Mouse (Mus musculus) macrophage (primary cell): ENCODE results near the gene Rreb1. TPM values are rescaled to one million over a fixed set of nuclear protein-coding genes. Genes with fewer than 3 reads are reported as not detected.
"Not testable (repeated sequence)": the region's sequence is repeated elsewhere in the genome, so short reads cannot be mapped to it uniquely, and the experiment has no call there.

Source experiments
- H3K27ac ChIP-seq: fragments of 350-480 bp; formaldehyde crosslinking; 2 replicates; pipeline ENCODE4 v1.9.0; 2021
- H3K36me3 ChIP-seq: fragments of 350-480 bp; formaldehyde crosslinking; 2 replicates; pipeline ENCODE4 v1.9.0; 2021; ENCODE audit errors: inconsistent target
- H3K4me3 ChIP-seq: fragments of 350-480 bp; formaldehyde crosslinking; 2 replicates; pipeline ENCODE4 v1.9.0; 2021; ENCODE audit errors: inconsistent target
- H3K79me2 ChIP-seq: fragments of 350-480 bp; formaldehyde crosslinking; 2 replicates; pipeline ENCODE4 v1.9.0; 2021; ENCODE audit errors: inconsistent target
- WGBS: methylation state at CpG from one replicate; pipeline ENCODE4 v1.1.7; 2026; ENCODE audit warnings: inconsistent platforms; ENCODE audit not compliant: missing documents; 5-methylcytosine and 5-hydroxymethylcytosine counted together
- polyA plus RNA-seq: library from polyadenylated mRNA; stranded (reverse); fragments of 250-400 nt; gene quantifications from 3 replicates; pipeline ENCODE4 v1.2.4, GENCODE M21; 2018; ENCODE audit warnings: inconsistent platforms

Gene Rreb1
- polyA plus RNA-seq, 1 experiment from 2014 or later, result 32.3 TPM

GRCm38 (mm10) chr13:37827263-37827995 lies 49.2 kb downstream of the Rreb1 start:
- Histone ChIP-seq H3K27ac (peak overlapping the region; percentile 36), H3K36me3 (no peaks in the 10 kb centered on the region)
- under 1% methylated on average over 63 of the region's 69 CpGs for WGBS

GRCm38 (mm10) chr13:37827996-37828579 lies 49.9 kb downstream of the Rreb1 start:
- peak overlapping the region; percentile 36 for H3K27ac ChIP-seq
- no peaks in the 10 kb centered on the region for H3K36me3 ChIP-seq
- WGBS, result 22% methylated on average over 13 of the region's 13 CpGs
- H3K79me2 ChIP-seq, result peaks cover 84% of the 10 kb centered on the region
- peak overlapping the region; percentile 34 for H3K4me3 ChIP-seq

More at GRCm38 (mm10) chr13:37827263-37827995, 49.2 kb downstream of the Rreb1 start:
- Histone ChIP-seq H3K4me3 (peak overlapping the region; percentile 34), H3K79me2 (peaks cover 84% of the 10 kb centered on the region)

GRCm38 (mm10) chr13:37828928-37829327 lies 50.7 kb downstream of the Rreb1 start:
- 78% methylated on average over 5 of the region's 6 CpGs for WGBS
- H3K79me2 ChIP-seq, result peaks cover 84% of the 10 kb centered on the region
- no peak overlapping the region for H3K27ac ChIP-seq
- no peak overlapping the region for H3K4me3 ChIP-seq
- no peaks in the 10 kb centered on the region for H3K36me3 ChIP-seq

GRCm38 (mm10) chr13:37830256-37830655 lies 52.1 kb downstream of the Rreb1 start:
- WGBS, result 79% methylated on average over 2 of the region's 2 CpGs
- no peak overlapping the region for H3K4me3 ChIP-seq
- H3K79me2 ChIP-seq, result peaks cover 84% of the 10 kb centered on the region
- H3K27ac ChIP-seq, result no peak overlapping the region
- no peaks in the 10 kb centered on the region for H3K36me3 ChIP-seq

- Histone ChIP-seq H3K36me3 (no peaks in the 10 kb centered on the region), H3K27ac (0 out of 2 replicates have a peak overlapping the region, but pooled peaks have one; percentile 12), H3K4me3 (no peak overlapping the region), H3K79me2 (peaks cover 88% of the 10 kb centered on the region)
- 58% methylated on average over 4 of the region's 4 CpGs for WGBS
These were observed 52.7 kb downstream of the Rreb1 start for GRCm38 (mm10) chr13:37830874-37831311.

GRCm38 (mm10) chr13:37832481-37832880 lies 54.3 kb downstream of the Rreb1 start:
- H3K27ac ChIP-seq, result peak overlapping the region; percentile 75
- H3K4me3 ChIP-seq, result no peak overlapping the region
- 62% methylated on average over 5 of the region's 5 CpGs for WGBS
- H3K79me2 ChIP-seq, result peaks cover 100% of the 10 kb centered on the region
- no peaks in the 10 kb centered on the region; the same call in 1 of the 2 replicates for H3K36me3 ChIP-seq

GRCm38 (mm10) chr13:37833500-37833899 lies 55.3 kb downstream of the Rreb1 start:
- 1% methylated on average over 8 of the region's 8 CpGs for WGBS
- no peak overlapping the region for H3K4me3 ChIP-seq
- H3K27ac ChIP-seq, result peak overlapping the region; percentile 75
- H3K36me3 ChIP-seq, result peaks cover 8% of the 10 kb centered on the region; the same call in 1 of the 2 replicates
- H3K79me2 ChIP-seq, result peaks cover 100% of the 10 kb centered on the region

GRCm38 (mm10) chr13:37835296-37835695 lies 57.1 kb downstream of the Rreb1 start:
- WGBS, result 100% methylated on average over 1 of the region's 1 CpGs
- peaks cover 100% of the 10 kb centered on the region for H3K79me2 ChIP-seq
- peaks cover 19% of the 10 kb centered on the region; the same call in 1 of the 2 replicates for H3K36me3 ChIP-seq
- no peak overlapping the region for H3K4me3 ChIP-seq
- no peak overlapping the region for H3K27ac ChIP-seq

- H3K36me3 ChIP-seq, result peaks cover 19% of the 10 kb centered on the region; the same call in 1 of the 2 replicates
- WGBS, result 96% methylated on average over 7 of the region's 9 CpGs
These were observed 57.6 kb downstream of the Rreb1 start for GRCm38 (mm10) chr13:37835811-37836210.

GRCm38 (mm10) chr13:37837372-37837771 lies 59.2 kb downstream of the Rreb1 start:
- Histone ChIP-seq H3K36me3 (peaks cover 19% of the 10 kb centered on the region; the same call in 1 of the 2 replicates), H3K27ac (no peak overlapping the region), H3K4me3 (no peak overlapping the region), H3K79me2 (peaks cover 100% of the 10 kb centered on the region)
- WGBS, result 97% methylated on average over 3 of the region's 3 CpGs

More at GRCm38 (mm10) chr13:37835811-37836210, 57.6 kb downstream of the Rreb1 start:
- not testable (repeated sequence) for H3K27ac ChIP-seq, H3K4me3 ChIP-seq
- peaks cover 100% of the 10 kb centered on the region for H3K79me2 ChIP-seq

GRCm38 (mm10) chr13:37838260-37839183 lies 60.3 kb downstream of the Rreb1 start:
- Histone ChIP-seq H3K36me3 (peaks cover 19% of the 10 kb centered on the region; the same call in 1 of the 2 replicates), H3K79me2 (peaks cover 100% of the 10 kb centered on the region), H3K27ac (no peak overlapping the region), H3K4me3 (no peak overlapping the region)
- WGBS, result 94% methylated on average over 18 of the region's 18 CpGs

GRCm38 (mm10) chr13:37843241-37843640 lies 65.0 kb downstream of the Rreb1 start:
- H3K4me3 ChIP-seq, result no peak overlapping the region
- peak overlapping the region; percentile 93 for H3K27ac ChIP-seq
- 86% methylated on average over 7 of the region's 7 CpGs for WGBS
- peaks cover 96% of the 10 kb centered on the region for H3K79me2 ChIP-seq
- H3K36me3 ChIP-seq, result peaks cover 14% of the 10 kb centered on the region; the same call in 1 of the 2 replicates

GRCm38 (mm10) chr13:37843844-37844243 lies 65.6 kb downstream of the Rreb1 start:
- WGBS, result 15% methylated on average over 10 of the region's 10 CpGs
- no peak overlapping the region for H3K4me3 ChIP-seq
- peak overlapping the region; percentile 93 for H3K27ac ChIP-seq
- peaks cover 8% of the 10 kb centered on the region; the same call in 1 of the 2 replicates for H3K36me3 ChIP-seq
- peaks cover 96% of the 10 kb centered on the region for H3K79me2 ChIP-seq

GRCm38 (mm10) chr13:37845156-37845555 lies 67.0 kb downstream of the Rreb1 start:
- no peaks in the 10 kb centered on the region for H3K36me3 ChIP-seq
- H3K27ac ChIP-seq, result peak overlapping the region; percentile 93
- 77% methylated on average over 3 of the region's 3 CpGs for WGBS

More at GRCm38 (mm10) chr13:37845156-37845555, 67.0 kb downstream of the Rreb1 start:
- no peak overlapping the region for H3K4me3 ChIP-seq
- H3K79me2 ChIP-seq, result peaks cover 96% of the 10 kb centered on the region
